Mouse (Mus musculus): ENCODE measurements around the gene Hoxd8.

The Hoxd8 gene

DNA sequence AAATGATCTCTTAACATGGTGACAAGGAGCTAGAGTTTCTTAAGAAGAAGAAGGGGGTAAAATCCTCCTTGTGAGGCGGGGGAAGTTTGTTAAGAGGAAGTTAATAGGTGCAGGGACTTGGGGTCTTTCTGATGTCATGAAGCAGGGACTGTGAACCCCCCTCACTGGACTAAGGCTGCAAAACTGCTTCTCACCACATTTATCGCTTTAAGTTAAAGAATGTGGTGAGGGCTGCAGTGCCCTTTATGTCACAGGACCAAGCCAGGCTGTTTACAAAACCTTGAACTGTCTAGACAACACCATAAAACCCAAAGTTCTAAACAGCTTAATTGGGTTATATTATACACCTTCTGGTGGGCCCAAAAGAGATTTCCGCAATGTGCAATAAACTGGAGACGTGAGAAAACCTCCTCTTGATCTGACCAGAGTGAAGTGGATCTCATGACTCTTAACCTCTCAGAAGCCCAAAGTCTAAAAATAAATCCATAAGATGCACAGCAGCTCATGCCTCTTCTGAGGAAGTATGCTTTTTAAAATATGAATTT, 19.3 kb upstream of the Hoxd8 start:
- no peak for DNase-seq (ENCODE audit: low spot score in 2 of 2)

GRCm38 (mm10) chr2:74686301-74686987, 18.0 kb upstream of the Hoxd8 start:
- no peak for DNase-seq (ENCODE audit: low spot score in 2 of 2)

- DNase-seq (ENCODE audit: low spot score in 2 of 2) = no peak
Measured at GRCm38 (mm10) chr2:74686988-74687697, 17.3 kb upstream of the Hoxd8 start.

- DNase-seq (ENCODE audit: low spot score in 2 of 2) = no peak
Measured at GRCm38 (mm10) chr2:74687698-74688555, 16.5 kb upstream of the Hoxd8 start.

DNA sequence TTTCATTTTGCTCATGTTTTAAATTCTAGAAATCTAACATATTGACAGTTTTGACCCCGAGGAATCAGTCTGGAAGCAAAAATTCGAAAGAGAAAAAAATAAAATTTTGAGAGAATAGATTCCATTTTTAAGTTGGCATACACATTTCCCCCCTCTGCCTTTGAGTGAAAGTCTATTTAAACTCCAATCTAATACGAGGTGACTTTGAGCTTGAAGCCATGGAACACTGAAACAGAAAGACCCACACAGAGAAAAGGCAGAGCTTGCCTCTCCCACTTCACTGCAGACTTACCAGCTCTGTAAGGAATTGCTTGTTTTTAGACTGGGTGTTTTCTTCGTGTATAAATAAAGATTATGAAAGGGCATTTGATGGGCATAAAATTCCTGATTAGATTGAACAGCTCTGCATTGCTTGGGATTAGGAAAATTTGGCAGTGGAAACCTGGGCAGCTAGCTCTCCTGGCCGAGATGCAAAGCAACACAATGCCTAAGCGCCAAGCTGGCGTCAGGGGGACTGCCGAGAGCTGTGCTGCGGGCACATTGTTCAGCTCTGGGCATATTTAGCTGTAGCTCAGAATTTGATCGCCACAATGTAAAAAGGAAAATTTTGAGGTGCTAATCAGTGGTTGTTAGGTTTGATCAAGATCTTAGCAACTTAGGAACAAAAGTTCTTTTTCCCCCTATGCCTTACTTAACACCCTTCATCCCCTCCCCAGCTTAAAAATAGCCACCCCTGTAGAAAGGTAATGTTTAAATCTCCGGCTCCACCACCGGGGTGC, 15.4 kb upstream of the Hoxd8 start:
- DNase-seq (ENCODE audit: low spot score in 2 of 2) = no peak

- no peak for DNase-seq (ENCODE audit: low spot score in 2 of 2)
Measured at GRCm38 (mm10) chr2:74689574-74690337, 14.7 kb upstream of the Hoxd8 start.

DNA sequence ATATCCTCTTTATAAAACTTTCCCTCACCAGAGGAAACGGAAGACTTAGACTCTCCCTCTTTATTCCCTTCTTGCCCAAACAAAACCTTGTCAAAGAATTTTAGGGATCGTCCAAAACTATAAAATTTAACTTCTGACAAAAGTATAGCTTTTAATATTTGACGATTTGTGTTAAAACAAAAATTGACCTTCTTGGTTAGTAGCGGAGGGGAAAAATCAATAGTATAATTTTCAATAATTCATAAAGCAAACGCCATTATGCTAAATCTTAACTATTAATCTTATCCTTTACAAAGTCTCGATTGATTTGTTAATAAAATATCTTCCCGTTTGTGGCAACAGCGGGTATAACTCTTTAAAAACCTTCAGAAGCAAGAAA, 14.1 kb upstream of the Hoxd8 start:
- no peak for DNase-seq (ENCODE audit: low spot score in 2 of 2)

GRCm38 (mm10) chr2:74691022-74691951, 13.1 kb upstream of the Hoxd8 start, which contains the start of gene Hoxd10:
Hoxd10 (plus strand) TSS chr2:74691924.
- no peak for DNase-seq (ENCODE audit: low spot score in 2 of 2)

- DNase-seq (ENCODE audit: low spot score in 2 of 2) = no peak
Measured at GRCm38 (mm10) chr2:74691995-74692807, 12.2 kb upstream of the Hoxd8 start.

DNA sequence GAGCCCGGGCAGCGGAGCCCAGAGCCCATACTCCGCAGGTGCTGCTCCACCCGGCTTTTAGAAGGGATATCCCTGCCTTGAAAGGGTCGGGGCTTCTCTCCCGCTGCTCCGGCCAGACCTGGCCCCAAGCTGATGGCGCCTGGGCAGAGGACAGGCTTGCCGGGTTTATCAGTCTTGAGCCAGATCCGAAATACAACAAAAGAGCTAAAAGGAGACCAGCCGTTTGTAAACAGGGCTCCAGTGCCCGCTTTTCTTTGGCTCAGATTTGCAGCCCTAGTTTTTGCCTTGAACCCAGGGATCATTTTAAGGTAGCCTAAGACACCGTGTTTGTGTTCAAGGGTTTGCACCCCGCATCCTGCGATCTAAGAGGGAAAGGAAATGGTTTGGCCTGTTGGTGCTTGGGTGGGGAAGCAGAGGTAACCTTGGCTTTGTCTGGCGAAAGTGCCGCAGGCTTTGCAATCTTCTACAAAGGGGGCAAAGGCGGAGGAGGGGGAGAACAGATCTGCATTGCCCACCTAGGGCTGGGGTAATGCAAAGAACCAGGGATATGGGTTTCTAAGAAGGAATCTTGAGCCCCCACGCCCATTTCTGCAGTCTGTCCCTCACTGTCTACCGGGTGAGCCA, 11.5 kb upstream of the Hoxd8 start:
- DNase-seq (ENCODE audit: low spot score in 2 of 2) = no peak

GRCm38 (mm10) chr2:74693432-74693827, 11.0 kb upstream of the Hoxd8 start:
- DNase-seq (ENCODE audit: low spot score in 2 of 2) = no peak

- no peak for DNase-seq (ENCODE audit: low spot score in 2 of 2)
Measured at GRCm38 (mm10) chr2:74694066-74694465, 10.3 kb upstream of the Hoxd8 start.

- no peak for DNase-seq (ENCODE audit: low spot score in 2 of 2)
Measured at GRCm38 (mm10) chr2:74695383-74695782, 9.0 kb upstream of the Hoxd8 start.

- DNase-seq (ENCODE audit: low spot score in 2 of 2) = no peak
Measured at GRCm38 (mm10) chr2:74695813-74696430, 8.5 kb upstream of the Hoxd8 start.

GRCm38 (mm10) chr2:74696442-74697335, 7.7 kb upstream of the Hoxd8 start:
- DNase-seq (ENCODE audit: low spot score in 2 of 2) = no peak

DNA sequence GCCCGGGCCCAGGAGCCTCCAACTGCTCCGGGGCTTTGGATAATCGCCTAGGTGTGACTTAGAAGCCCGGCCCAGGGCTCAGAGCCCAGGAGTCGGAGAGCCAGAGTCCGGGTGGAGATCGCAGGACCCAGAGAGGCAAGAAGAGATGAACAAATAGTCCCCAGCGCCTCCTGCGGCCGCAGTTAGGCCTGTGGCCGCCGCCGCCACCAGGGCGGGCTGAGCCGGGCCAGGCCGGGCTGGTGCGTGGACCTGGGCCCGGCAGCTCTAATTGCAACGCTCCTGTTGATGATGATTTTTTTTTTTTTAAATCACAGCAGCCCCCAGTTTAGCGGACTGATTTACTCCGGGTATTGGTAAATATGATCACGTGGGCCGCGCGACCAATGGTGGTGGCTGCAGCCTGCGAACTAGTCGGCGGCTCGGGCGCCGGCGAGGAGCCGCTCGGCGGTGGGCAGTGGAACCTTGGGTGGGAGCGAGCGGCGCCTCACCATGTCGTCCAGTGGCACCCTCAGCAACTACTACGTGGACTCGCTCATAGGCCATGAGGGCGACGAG, 6.8 kb upstream of the Hoxd8 start, which contains the start of gene Hoxd9:
TSS of gene Hoxd9 (plus strand) at position 161 of the 555 bp plus-strand sequence.
- no peak for DNase-seq (ENCODE audit: low spot score in 2 of 2)
